Mouse (Mus musculus): ENCODE measurements around the gene Plvap. TPM values are rescaled to one million over a fixed set of nuclear protein-coding genes. Genes with fewer than 3 reads are reported as not detected.

Plvap gene
- polyA plus RNA-seq, 1 experiment from 2014 or later: 3.6 TPM

DNA sequence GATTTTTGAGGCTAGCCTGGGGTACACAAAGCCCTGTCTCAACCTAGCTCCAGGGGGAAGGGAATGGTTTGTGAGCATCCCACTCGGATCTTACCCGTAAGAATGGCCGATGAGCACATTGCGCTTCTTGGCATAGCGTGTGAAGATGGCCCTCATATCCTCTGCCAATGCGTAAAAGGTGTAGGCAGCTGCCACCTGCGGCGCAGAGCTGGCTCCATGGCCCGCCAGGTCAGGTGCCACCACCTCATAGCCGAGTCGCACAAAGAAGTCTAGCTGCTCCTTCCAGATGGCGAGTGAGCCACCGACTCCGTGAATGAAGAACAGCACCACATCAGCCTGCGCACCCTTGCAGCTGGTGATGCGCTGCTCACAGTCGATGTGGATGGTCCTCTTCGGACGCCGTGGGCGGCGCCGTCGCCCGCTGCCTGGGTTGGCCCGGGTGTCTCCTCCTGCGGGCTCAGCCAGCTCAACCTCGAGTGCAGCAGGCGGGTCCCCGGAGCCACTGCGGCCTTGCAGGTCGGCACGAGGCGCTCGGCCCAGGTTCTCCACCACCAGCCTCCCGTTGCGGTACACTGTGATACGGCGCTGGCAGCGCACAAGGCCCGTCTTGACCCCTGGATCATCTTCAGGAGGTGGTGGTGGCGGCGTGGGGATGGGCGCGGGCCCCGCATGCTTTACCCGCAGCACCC is 50.3 kb downstream of the Plvap start:
- Histone ChIP-seq H3K27me3 (ENCODE audit: control insufficient read depth, insufficient read depth, low read length) (no peaks in the 10 kb centered on the region), H3K27ac (replicated peaks; ENCODE audit: low read depth, low read length) (no peak overlapping the region), H3K4me1 (ENCODE audit: control insufficient read depth, insufficient read depth, low read length) (peaks cover 33% of the 10 kb centered on the region), H3K36me3 (ENCODE audit: control insufficient read depth, insufficient read depth, low read length) (peaks cover 49% of the 10 kb centered on the region), H3K9ac (replicated peaks; ENCODE audit: low read length) (no peak overlapping the region; the same call in 1 of the 2 replicates), H3K4me3 (replicated peaks; ENCODE audit: low read depth, low read length) (no peak overlapping the region), H3K4me2 (ENCODE audit: low read length) (peak overlapping the region; percentile 19), H3K9me3 (ENCODE audit: control insufficient read depth, low read length) (no peaks in the 10 kb centered on the region)
- 84% methylated on average over 47 of the region's 47 CpGs for WGBS
- DNase-seq (no peak), ATAC-seq (ENCODE audit: low FRiP score, low TSS enrichment) (no peak)

DNA sequence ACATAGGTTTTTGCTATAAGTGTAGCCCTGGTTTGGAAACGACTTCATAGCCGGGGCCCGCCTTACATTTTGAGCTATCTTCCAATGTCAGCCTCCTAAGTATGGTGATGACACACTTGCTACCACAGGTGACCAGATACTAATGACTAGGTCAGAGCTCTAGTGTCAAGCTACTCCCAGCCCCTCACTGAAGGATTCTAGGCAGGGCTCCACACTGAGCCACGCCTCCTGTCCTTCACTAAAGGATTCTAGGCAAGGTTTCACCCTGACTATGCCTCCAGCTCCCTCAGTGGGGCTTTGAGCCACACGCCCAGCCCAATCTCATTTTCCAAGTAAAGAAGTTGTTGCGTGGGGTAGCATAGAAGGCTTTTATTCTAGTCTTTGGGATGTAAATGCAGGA is 50.8 kb downstream of the Plvap start:
- Histone ChIP-seq H3K27ac (replicated peaks; ENCODE audit: low read depth, low read length) (no peak overlapping the region), H3K36me3 (ENCODE audit: control insufficient read depth, insufficient read depth, low read length) (peaks cover 53% of the 10 kb centered on the region), H3K27me3 (ENCODE audit: control insufficient read depth, insufficient read depth, low read length) (no peaks in the 10 kb centered on the region), H3K9ac (replicated peaks; ENCODE audit: low read length) (no peak overlapping the region; the same call in 1 of the 2 replicates), H3K9me3 (ENCODE audit: control insufficient read depth, low read length) (no peaks in the 10 kb centered on the region), H3K4me2 (ENCODE audit: low read length) (no peak overlapping the region), H3K4me3 (replicated peaks; ENCODE audit: low read depth, low read length) (no peak overlapping the region), H3K4me1 (ENCODE audit: control insufficient read depth, insufficient read depth, low read length) (peaks cover 28% of the 10 kb centered on the region)
- ATAC-seq (ENCODE audit: low FRiP score, low TSS enrichment) (no peak), DNase-seq (no peak)
- 91% methylated on average over 6 of the region's 6 CpGs for WGBS

DNA sequence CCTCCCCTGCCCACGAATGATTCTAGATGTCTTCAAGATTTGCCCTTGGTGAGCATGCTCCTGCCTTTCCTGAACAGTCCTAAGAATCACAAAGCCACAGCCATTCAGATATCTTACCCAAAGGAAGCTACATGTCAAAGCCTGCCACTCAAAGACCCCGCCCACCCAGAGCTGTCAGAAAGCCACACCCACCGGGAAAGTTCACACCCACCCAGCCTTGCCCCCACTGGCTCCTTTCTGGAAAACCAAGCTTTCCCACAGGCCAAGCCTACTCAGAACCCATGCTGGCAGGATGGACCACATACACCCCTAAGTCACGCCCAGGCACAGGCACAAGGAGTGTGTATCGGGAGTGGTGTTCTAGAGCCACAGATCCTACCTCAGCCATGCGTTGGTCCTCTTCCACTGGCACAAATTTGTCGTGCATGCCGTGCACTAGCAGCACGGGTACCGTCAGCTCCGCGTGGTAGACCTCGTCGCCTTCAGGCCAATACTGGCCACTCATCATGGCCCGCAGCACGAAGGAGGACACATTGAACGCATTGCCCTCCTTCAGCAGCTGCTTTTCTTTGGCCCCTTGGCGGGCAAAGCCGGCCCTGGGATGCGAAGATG is 53.8 kb downstream of the Plvap start:
- H3K9me3 ChIP-seq (ENCODE audit: control insufficient read depth, low read length): no peaks in the 10 kb centered on the region
- peaks cover 14% of the 10 kb centered on the region for H3K4me1 ChIP-seq (ENCODE audit: control insufficient read depth, insufficient read depth, low read length)
- ATAC-seq (ENCODE audit: low FRiP score, low TSS enrichment) (no peak), DNase-seq (no peak)
- H3K4me3 ChIP-seq (replicated peaks; ENCODE audit: low read depth, low read length): no peak overlapping the region
- 87% methylated on average over 20 of the region's 20 CpGs for WGBS
- peaks cover 53% of the 10 kb centered on the region for H3K36me3 ChIP-seq (ENCODE audit: control insufficient read depth, insufficient read depth, low read length)
- H3K4me2 ChIP-seq (ENCODE audit: low read length): no peak overlapping the region
- no peaks in the 10 kb centered on the region for H3K27me3 ChIP-seq (ENCODE audit: control insufficient read depth, insufficient read depth, low read length)
- no peak overlapping the region for H3K27ac ChIP-seq (replicated peaks; ENCODE audit: low read depth, low read length)
- no peak overlapping the region for H3K9ac ChIP-seq (replicated peaks; ENCODE audit: low read length)

DNA sequence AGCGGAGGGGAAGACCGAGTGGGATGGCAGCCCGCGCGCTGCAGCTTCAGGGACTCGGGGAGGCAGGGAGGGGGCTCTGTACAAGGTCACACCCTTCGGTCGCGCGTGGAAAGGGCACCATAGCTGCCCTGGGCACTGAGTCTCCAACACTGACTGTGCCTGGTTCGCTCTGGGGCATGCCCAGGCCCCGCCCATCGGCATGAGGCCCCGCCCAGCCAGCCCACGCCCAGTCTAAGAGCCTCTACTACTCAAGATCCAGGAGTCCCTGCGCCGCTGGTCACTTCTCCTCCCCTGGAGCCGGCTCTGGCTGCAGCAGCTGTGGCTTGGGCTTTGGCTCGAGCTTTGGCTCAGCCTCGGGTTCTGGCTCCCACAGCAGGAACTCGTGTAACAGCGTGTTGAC is 54.6 kb downstream of the Plvap start:
- Histone ChIP-seq H3K36me3 (ENCODE audit: control insufficient read depth, insufficient read depth, low read length) (peaks cover 53% of the 10 kb centered on the region), H3K4me3 (replicated peaks; ENCODE audit: low read depth, low read length) (no peak overlapping the region), H3K4me2 (ENCODE audit: low read length) (no peak overlapping the region), H3K27me3 (ENCODE audit: control insufficient read depth, insufficient read depth, low read length) (no peaks in the 10 kb centered on the region), H3K9ac (replicated peaks; ENCODE audit: low read length) (no peak overlapping the region), H3K9me3 (ENCODE audit: control insufficient read depth, low read length) (no peaks in the 10 kb centered on the region), H3K4me1 (ENCODE audit: control insufficient read depth, insufficient read depth, low read length) (peaks cover 5% of the 10 kb centered on the region; the same call in 1 of the 2 replicates), H3K27ac (replicated peaks; ENCODE audit: low read depth, low read length) (no peak overlapping the region)
- no peak for ATAC-seq (ENCODE audit: low FRiP score, low TSS enrichment)
- DNase-seq: no peak
- 39% methylated on average over 22 of the region's 22 CpGs for WGBS

DNA sequence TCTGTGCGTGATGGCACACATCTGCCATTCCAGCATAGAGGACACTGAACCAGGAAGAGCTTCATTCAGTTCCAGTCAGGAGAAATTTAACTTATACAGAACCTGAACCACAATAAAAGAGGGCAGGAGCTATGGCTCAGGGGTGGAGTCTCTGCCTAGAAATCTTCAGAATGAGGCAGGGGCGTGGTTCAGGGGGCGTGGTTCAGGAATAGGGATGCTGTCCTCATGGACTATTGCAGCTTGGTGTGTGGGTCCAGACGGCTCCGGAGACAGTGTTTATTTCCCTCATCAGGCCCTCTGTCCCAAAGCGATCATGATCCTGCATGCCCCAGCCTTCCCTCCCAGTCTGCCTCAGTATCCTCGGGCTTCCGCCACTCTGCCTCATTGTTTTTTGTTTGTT is 56.9 kb downstream of the Plvap start:
- Histone ChIP-seq H3K36me3 (ENCODE audit: control insufficient read depth, insufficient read depth, low read length) (peaks cover 37% of the 10 kb centered on the region), H3K4me3 (replicated peaks; ENCODE audit: low read depth, low read length) (no peak overlapping the region), H3K9ac (replicated peaks; ENCODE audit: low read length) (no peak overlapping the region), H3K27me3 (ENCODE audit: control insufficient read depth, insufficient read depth, low read length) (no peaks in the 10 kb centered on the region), H3K4me1 (ENCODE audit: control insufficient read depth, insufficient read depth, low read length) (no peaks in the 10 kb centered on the region), H3K27ac (replicated peaks; ENCODE audit: low read depth, low read length) (no peak overlapping the region), H3K9me3 (ENCODE audit: control insufficient read depth, low read length) (no peaks in the 10 kb centered on the region), H3K4me2 (ENCODE audit: low read length) (no peak overlapping the region)
- ATAC-seq (ENCODE audit: low FRiP score, low TSS enrichment) (no peak), DNase-seq (no peak)
- 83% methylated on average over 8 of the region's 8 CpGs for WGBS

DNA sequence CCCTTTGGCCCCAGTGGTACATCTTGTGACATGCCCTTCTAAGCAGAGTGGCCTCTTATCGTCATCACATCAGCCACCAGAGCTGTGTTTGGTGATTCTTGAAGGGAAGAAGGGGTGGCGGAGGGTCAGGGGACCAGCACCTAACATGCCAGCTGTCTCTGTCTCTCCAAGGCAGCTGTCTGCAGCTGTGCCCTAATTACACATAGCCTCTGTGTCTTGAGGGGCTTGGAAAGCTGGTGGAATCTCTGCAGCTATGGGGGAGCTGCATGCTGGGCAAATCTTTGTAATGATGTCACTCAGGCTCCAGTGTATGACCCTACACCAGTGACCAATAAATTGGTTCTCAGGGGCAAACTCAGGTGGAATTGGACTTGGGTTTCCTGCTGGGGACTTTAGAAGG is 58.9 kb downstream of the Plvap start:
- Histone ChIP-seq H3K27me3 (ENCODE audit: control insufficient read depth, insufficient read depth, low read length) (no peaks in the 10 kb centered on the region), H3K4me1 (ENCODE audit: control insufficient read depth, insufficient read depth, low read length) (no peaks in the 10 kb centered on the region), H3K27ac (replicated peaks; ENCODE audit: low read depth, low read length) (no peak overlapping the region), H3K4me3 (replicated peaks; ENCODE audit: low read depth, low read length) (no peak overlapping the region), H3K4me2 (ENCODE audit: low read length) (no peak overlapping the region), H3K9ac (replicated peaks; ENCODE audit: low read length) (no peak overlapping the region), H3K36me3 (ENCODE audit: control insufficient read depth, insufficient read depth, low read length) (peaks cover 18% of the 10 kb centered on the region), H3K9me3 (ENCODE audit: control insufficient read depth, low read length) (no peaks in the 10 kb centered on the region)
- DNase-seq (no peak), ATAC-seq (ENCODE audit: low FRiP score, low TSS enrichment) (no peak)
- WGBS: 81% methylated on average over 2 of the region's 2 CpGs

DNA sequence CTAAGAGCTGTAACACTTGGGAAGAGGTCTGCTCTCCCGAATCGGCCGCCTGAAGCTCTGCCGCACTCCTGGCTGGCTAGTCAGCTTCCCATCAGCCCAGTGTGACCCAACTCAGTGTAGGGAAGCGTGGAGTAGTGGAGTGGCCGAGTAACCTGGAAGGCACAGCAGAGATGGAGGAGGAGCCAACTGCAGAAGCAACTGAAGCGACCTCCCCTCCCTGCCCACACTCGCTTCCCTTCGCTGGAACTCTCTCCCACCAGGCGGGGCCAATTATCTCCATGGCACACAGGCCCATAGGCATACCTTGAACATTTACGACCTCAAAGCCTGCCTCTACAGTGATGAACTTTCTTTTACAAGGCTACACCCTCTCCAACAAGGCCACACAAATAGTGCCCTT is 59.8 kb downstream of the Plvap start:
- H3K9ac ChIP-seq (replicated peaks; ENCODE audit: low read length): no peak overlapping the region
- 58% methylated on average over 11 of the region's 11 CpGs for WGBS
- H3K4me3 ChIP-seq (replicated peaks; ENCODE audit: low read depth, low read length): no peak overlapping the region
- ATAC-seq (ENCODE audit: low FRiP score, low TSS enrichment) (no peak), DNase-seq (no peak)
- H3K9me3 ChIP-seq (ENCODE audit: control insufficient read depth, low read length): no peaks in the 10 kb centered on the region
- H3K36me3 ChIP-seq (ENCODE audit: control insufficient read depth, insufficient read depth, low read length): peaks cover 9% of the 10 kb centered on the region
- no peaks in the 10 kb centered on the region for H3K27me3 ChIP-seq (ENCODE audit: control insufficient read depth, insufficient read depth, low read length)
- no peak overlapping the region for H3K4me2 ChIP-seq (ENCODE audit: low read length)
- H3K27ac ChIP-seq (replicated peaks; ENCODE audit: low read depth, low read length): no peak overlapping the region
- H3K4me1 ChIP-seq (ENCODE audit: control insufficient read depth, insufficient read depth, low read length): no peaks in the 10 kb centered on the region

DNA sequence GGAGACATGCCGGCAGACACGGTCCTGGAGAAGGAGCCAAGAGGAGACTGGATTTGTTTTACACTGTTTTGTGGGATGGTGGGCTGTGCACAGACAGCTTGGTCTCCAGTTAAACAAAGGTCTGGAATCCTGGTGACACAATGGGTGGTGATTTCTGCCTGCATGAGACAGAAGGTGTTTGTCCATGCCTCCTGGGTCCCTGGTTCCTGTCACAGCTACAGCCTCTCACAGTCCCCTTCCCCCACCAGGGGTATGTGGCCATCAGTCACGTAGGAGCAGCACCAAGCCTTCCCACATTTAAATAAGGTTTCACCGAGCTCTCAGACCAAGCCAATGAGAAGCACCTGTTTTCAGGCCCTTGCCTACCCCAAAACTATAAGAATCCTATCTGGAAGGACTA is 60.2 kb downstream of the Plvap start:
- no peak for DNase-seq
- H3K9me3 ChIP-seq (ENCODE audit: control insufficient read depth, low read length): no peaks in the 10 kb centered on the region
- WGBS: 62% methylated on average over 4 of the region's 4 CpGs
- no peaks in the 10 kb centered on the region for H3K4me1 ChIP-seq (ENCODE audit: control insufficient read depth, insufficient read depth, low read length)
- H3K27me3 ChIP-seq (ENCODE audit: control insufficient read depth, insufficient read depth, low read length): no peaks in the 10 kb centered on the region
- H3K9ac ChIP-seq (replicated peaks; ENCODE audit: low read length): no peak overlapping the region
- H3K4me2 ChIP-seq (ENCODE audit: low read length): no peak overlapping the region
- no peak overlapping the region for H3K27ac ChIP-seq (replicated peaks; ENCODE audit: low read depth, low read length)
- no peak overlapping the region for H3K4me3 ChIP-seq (replicated peaks; ENCODE audit: low read depth, low read length)
- no peak for ATAC-seq (ENCODE audit: low FRiP score, low TSS enrichment)
- H3K36me3 ChIP-seq (ENCODE audit: control insufficient read depth, insufficient read depth, low read length): peaks cover 5% of the 10 kb centered on the region
